Mouse (Mus musculus) heart, embryonic 15.5 days (tissue): ENCODE results near the gene Zc3hav1. TPM values are rescaled to one million over a fixed set of nuclear protein-coding genes. Genes with fewer than 3 reads are reported as not detected.

Experiments
- ATAC-seq: fragments of 200-750 bp; cut with Nextera tagmentation; replicated peaks from 2 replicates; pipeline ENCODE4 v1.8.0; 2017; ENCODE audit warnings: low read depth, moderate TSS enrichment; ENCODE audit not compliant: insufficient number of reproducible peaks, insufficient read depth, low FRiP score
- H3K27ac ChIP-seq: fragments of 300-500 bp; sonication (generic); 2 replicates; pipeline ENCODE4 v1.5.1; 2015; ENCODE audit warnings: mild to moderate bottlenecking, inconsistent platforms
- H3K27me3 ChIP-seq: fragments of 300-500 bp; sonication (generic); 2 replicates; pipeline ENCODE4 v1.6.1; 2015; ENCODE audit warnings: inconsistent platforms
- H3K36me3 ChIP-seq: fragments of 300-500 bp; sonication (generic); 2 replicates; pipeline ENCODE4 v1.6.1; 2015; ENCODE audit warnings: mild to moderate bottlenecking, inconsistent platforms
- H3K4me1 ChIP-seq: fragments of 300-500 bp; sonication (generic); replicated peaks from 2 replicates; pipeline ENCODE4 v1.6.1; 2015; ENCODE audit warnings: inconsistent platforms
- H3K4me2 ChIP-seq: fragments of 300-500 bp; sonication (generic); 2 replicates; pipeline ENCODE4 v1.6.1; 2015; ENCODE audit warnings: inconsistent platforms, mild to moderate bottlenecking, moderate library complexity
- H3K4me3 ChIP-seq: fragments of 300-500 bp; sonication (generic); 2 replicates; pipeline ENCODE4 v1.5.1; 2015; ENCODE audit warnings: mild to moderate bottlenecking, inconsistent platforms
- H3K9ac ChIP-seq: fragments of 300-500 bp; sonication (generic); 2 replicates; pipeline ENCODE4 v1.6.1; 2015; ENCODE audit warnings: mild to moderate bottlenecking, inconsistent platforms
- H3K9me3 ChIP-seq: fragments of 300-500 bp; sonication (generic); replicated peaks from 2 replicates; pipeline ENCODE4 v1.6.1; 2016; ENCODE audit warnings: inconsistent platforms
- WGBS: fragments of 180-500 bp; shearing (Covaris S2); methylation state at CpG from one replicate; pipeline ENCODE4 v1.1.7; 2015; ENCODE audit warnings: mixed read lengths; 5-methylcytosine and 5-hydroxymethylcytosine counted together
- polyA plus RNA-seq: library from polyadenylated mRNA; unstranded; fragments of >200 nt; fragmentation: Nextera tagmentation; extraction: Ambion mirVana; gene quantifications from 2 replicates; pipeline ENCODE4 v1.2.1, GENCODE M21; 2015

Zc3hav1 gene
- polyA plus RNA-seq, 1 experiment from 2014 or later: 7.8 TPM

GRCm38 (mm10) chr6:38349806-38350205, 4.6 kb downstream of the Zc3hav1 start:
- Histone ChIP-seq H3K27ac (no peak overlapping the region), H3K27me3 (peaks cover 3% of the 10 kb centered on the region; the same call in 1 of the 2 replicates), H3K4me2 (no peak overlapping the region), H3K9me3 (no peaks in the 10 kb centered on the region), H3K4me1 (peaks cover 14% of the 10 kb centered on the region), H3K36me3 (no peaks in the 10 kb centered on the region), H3K9ac (no peak overlapping the region), H3K4me3 (no peak overlapping the region)
- WGBS: 75% methylated on average over 9 of the region's 9 CpGs
- no peak for ATAC-seq

GRCm38 (mm10) chr6:38348811-38349453, 5.5 kb downstream of the Zc3hav1 start:
- no peak for ATAC-seq
- Histone ChIP-seq H3K27ac (no peak overlapping the region), H3K4me2 (no peak overlapping the region), H3K9ac (no peak overlapping the region), H3K27me3 (peaks cover 3% of the 10 kb centered on the region; the same call in 1 of the 2 replicates), H3K36me3 (no peaks in the 10 kb centered on the region), H3K9me3 (no peaks in the 10 kb centered on the region), H3K4me1 (peaks cover 14% of the 10 kb centered on the region), H3K4me3 (no peak overlapping the region)
- 90% methylated on average over 6 of the region's 6 CpGs for WGBS

DNA sequence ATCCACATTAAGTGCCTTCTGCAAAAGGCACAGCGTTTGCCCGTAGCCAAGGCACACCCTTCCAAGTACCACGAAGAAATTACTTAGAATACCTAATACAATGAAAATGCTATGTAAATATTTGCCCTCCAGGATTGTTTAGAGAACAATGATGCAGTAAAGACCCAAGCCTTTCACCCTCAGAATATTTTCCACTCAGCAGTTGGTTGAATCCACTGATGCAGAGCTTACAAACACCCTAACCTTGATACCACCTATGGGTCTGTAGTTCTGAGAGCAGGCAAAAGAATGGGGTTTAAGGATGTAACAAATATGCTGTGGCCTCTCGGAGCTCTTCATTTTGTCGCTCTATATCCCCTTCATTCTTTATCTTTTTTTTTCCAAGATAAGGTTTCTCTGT, 6.5 kb downstream of the Zc3hav1 start:
- no peaks in the 10 kb centered on the region for H3K36me3 ChIP-seq
- no peaks in the 10 kb centered on the region for H3K9me3 ChIP-seq
- no peak for ATAC-seq
- H3K4me2 ChIP-seq: no peak overlapping the region
- no peak overlapping the region for H3K9ac ChIP-seq
- WGBS: 65% methylated on average over 5 of the region's 5 CpGs
- H3K4me3 ChIP-seq: no peak overlapping the region
- H3K27me3 ChIP-seq: peaks cover 3% of the 10 kb centered on the region; the same call in 1 of the 2 replicates
- peaks cover 15% of the 10 kb centered on the region for H3K4me1 ChIP-seq
- no peak overlapping the region for H3K27ac ChIP-seq

DNA sequence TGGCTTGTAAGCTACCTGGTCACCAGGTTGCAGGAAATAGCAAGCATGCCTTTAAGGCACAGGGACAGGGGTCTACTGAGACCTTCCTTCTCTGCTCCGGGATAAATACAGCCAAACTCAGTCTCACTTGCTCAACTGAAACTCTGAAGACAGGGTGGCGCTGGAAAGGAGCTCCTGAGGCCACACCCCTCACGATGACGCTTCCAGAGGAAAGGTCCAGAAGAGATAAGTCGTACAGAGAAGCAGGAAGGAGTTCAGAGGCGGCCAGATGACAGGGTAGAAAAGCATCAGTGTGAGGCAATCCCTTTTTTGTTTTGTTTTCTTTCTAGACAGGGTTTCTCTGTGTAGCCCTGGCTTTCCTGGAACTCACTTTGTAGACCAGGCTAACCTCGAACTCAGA, 8.6 kb downstream of the Zc3hav1 start:
- Histone ChIP-seq H3K9me3 (no peaks in the 10 kb centered on the region), H3K4me2 (no peak overlapping the region), H3K9ac (no peak overlapping the region), H3K27ac (no peak overlapping the region), H3K36me3 (no peaks in the 10 kb centered on the region), H3K4me1 (peaks cover 23% of the 10 kb centered on the region), H3K27me3 (no peaks in the 10 kb centered on the region), H3K4me3 (no peak overlapping the region)
- no peak; the same call in 1 of the 2 replicates for ATAC-seq
- WGBS: 27% methylated on average over 7 of the region's 7 CpGs

DNA sequence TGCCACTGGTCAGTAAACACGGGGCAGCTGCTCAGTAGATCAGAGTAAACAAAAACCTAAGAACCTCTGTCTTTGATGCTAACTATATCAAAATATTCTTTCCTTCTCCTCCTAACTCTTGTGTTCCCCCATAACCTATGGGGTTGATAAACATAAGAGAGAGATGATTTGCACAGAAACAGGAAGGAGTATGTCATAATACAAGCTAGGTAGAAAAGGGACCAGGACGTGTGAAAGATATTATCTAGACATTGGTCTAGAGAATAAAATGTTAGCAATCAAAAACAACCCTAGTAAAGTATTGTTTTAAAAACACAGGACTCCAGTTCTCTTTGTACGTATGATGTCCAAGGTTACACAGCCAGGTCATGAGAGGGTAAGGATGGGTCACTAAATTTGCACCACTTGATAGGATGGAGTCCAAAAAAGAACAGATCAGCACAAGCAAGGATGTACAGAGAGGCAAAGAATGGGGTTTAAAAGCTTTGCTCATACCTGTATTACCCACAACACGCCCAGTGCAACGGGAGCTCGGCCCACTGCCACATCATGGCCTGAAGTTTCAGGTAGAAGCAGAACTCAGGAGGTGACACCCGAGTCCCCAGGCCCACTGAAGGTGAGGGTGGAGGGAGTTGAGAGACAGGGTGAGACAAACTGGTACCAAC, 10.3 kb downstream of the Zc3hav1 start:
- no peak overlapping the region for H3K4me2 ChIP-seq

GRCm38 (mm10) chr6:38343581-38343980, 10.8 kb downstream of the Zc3hav1 start:
- 42% methylated on average over 3 of the region's 3 CpGs for WGBS
- H3K4me3 ChIP-seq: no peak overlapping the region

More for the DNA sequence above, 10.3 kb downstream of the Zc3hav1 start:
- no peak for ATAC-seq
- Histone ChIP-seq H3K27me3 (no peaks in the 10 kb centered on the region), H3K9me3 (no peaks in the 10 kb centered on the region), H3K4me1 (peaks cover 23% of the 10 kb centered on the region), H3K9ac (no peak overlapping the region), H3K27ac (no peak overlapping the region), H3K4me3 (no peak overlapping the region), H3K36me3 (no peaks in the 10 kb centered on the region)
- 79% methylated on average over 7 of the region's 7 CpGs for WGBS

GRCm38 (mm10) chr6:38342666-38342992, 11.8 kb downstream of the Zc3hav1 start:
- ATAC-seq: no peak
- WGBS: 41% methylated on average over 8 of the region's 8 CpGs
- Histone ChIP-seq H3K27ac (no peak overlapping the region), H3K27me3 (no peaks in the 10 kb centered on the region), H3K4me2 (peak overlapping the region; percentile 45), H3K9ac (no peak overlapping the region), H3K4me1 (peaks cover 23% of the 10 kb centered on the region), H3K36me3 (no peaks in the 10 kb centered on the region), H3K4me3 (no peak overlapping the region), H3K9me3 (no peaks in the 10 kb centered on the region)

More at GRCm38 (mm10) chr6:38343581-38343980, 10.8 kb downstream of the Zc3hav1 start:
- H3K9ac ChIP-seq: no peak overlapping the region
- H3K27ac ChIP-seq: no peak overlapping the region
- no peaks in the 10 kb centered on the region for H3K9me3 ChIP-seq
- no peaks in the 10 kb centered on the region for H3K27me3 ChIP-seq
- no peak overlapping the region for H3K4me2 ChIP-seq
- H3K4me1 ChIP-seq: peaks cover 23% of the 10 kb centered on the region
- H3K36me3 ChIP-seq: no peaks in the 10 kb centered on the region
- ATAC-seq: no peak

GRCm38 (mm10) chr6:38341751-38342665, 12.4 kb downstream of the Zc3hav1 start:
- Histone ChIP-seq H3K9me3 (no peaks in the 10 kb centered on the region), H3K4me1 (peaks cover 23% of the 10 kb centered on the region), H3K27me3 (no peaks in the 10 kb centered on the region), H3K27ac (no peak overlapping the region), H3K4me3 (peak overlapping the region; percentile 14; the same call in 1 of the 2 replicates), H3K4me2 (peak overlapping the region; percentile 45), H3K9ac (no peak overlapping the region), H3K36me3 (no peaks in the 10 kb centered on the region)
- WGBS: 20% methylated on average over 11 of the region's 11 CpGs
- no peak; the same call in 1 of the 2 replicates for ATAC-seq

DNA sequence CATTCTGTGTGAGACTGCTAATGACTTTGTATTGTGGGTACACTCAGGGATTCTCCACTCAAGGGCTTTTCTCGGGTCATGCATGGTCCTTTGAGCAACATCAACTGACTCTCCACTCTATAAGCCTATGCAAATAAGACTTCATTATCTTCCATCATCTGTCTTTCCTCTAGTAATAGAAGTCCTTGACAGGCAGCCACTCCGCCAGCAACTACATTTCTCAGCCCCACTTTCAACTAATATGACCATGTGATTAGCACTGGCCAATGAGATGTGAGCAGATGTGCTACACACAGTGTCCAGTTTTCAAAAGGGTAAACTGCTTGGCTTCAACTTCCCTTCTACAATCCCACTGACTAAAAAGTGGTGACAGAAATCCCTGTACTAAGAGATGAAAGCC, 15.3 kb downstream of the Zc3hav1 start:
- no peak overlapping the region for H3K9ac ChIP-seq
- H3K27ac ChIP-seq: no peak overlapping the region
- no peak for ATAC-seq
- WGBS: 69% methylated on average over 2 of the region's 2 CpGs
- H3K4me3 ChIP-seq: no peak overlapping the region
- peaks cover 20% of the 10 kb centered on the region for H3K4me1 ChIP-seq
- no peaks in the 10 kb centered on the region for H3K27me3 ChIP-seq
- no peak overlapping the region for H3K4me2 ChIP-seq
- peaks cover 4% of the 10 kb centered on the region; the same call in 1 of the 2 replicates for H3K36me3 ChIP-seq
- no peaks in the 10 kb centered on the region for H3K9me3 ChIP-seq

DNA sequence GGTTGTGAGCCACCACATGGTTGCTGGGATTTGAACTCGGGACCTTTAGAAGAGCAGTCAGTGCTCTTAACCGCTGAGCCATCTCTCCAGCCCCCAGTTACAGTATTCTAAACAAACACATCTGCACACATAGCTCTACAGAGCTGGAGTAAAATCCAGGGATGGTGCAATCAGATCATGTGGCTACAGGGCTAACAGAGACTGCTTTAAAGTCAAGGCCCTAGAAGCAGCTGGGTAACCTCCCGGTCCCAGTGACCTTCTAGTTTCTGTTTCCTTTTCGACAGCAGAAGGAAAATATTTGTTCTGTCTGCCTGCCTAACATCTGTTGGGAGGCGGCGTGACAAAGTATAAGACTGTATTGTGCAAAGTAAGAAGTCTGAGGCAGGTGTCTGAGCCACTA, 16.5 kb downstream of the Zc3hav1 start:
- no peak for ATAC-seq
- no peak overlapping the region for H3K4me3 ChIP-seq
- H3K27me3 ChIP-seq: no peaks in the 10 kb centered on the region
- WGBS: 81% methylated on average over 6 of the region's 6 CpGs
- peaks cover 12% of the 10 kb centered on the region for H3K4me1 ChIP-seq
- no peak overlapping the region for H3K4me2 ChIP-seq
- H3K9ac ChIP-seq: no peak overlapping the region
- no peak overlapping the region for H3K27ac ChIP-seq
- H3K9me3 ChIP-seq: no peaks in the 10 kb centered on the region
- peaks cover 4% of the 10 kb centered on the region; the same call in 1 of the 2 replicates for H3K36me3 ChIP-seq

DNA sequence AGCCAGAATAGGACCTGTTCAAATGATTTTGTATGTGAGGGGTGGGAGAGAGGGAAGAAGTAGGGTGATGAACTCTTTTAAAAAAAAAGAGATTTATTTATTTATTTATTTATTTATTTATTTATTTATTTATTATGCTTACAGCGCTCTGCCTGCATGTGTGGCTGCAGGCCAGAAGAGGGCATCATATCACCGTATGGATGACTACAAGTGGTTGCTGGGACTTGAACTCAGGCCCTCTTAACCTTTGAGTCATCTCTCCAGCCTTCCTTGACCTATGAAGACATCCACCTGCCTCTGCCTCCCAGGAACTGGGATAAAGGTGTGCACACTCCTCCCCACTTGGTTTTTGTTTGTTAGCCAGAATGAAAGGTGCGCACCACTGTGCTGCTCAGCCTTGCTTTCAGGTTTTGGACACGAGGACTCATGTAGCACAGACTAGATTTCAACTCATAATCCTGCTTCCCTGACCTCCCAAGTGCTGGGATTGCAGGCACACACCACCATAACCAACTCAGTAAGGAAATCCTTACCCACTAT, 17.2 kb downstream of the Zc3hav1 start:
- Histone ChIP-seq H3K9me3 (no peaks in the 10 kb centered on the region), H3K4me2 (no peak overlapping the region), H3K36me3 (peaks cover 4% of the 10 kb centered on the region; the same call in 1 of the 2 replicates), H3K4me3 (no peak overlapping the region), H3K27me3 (no peaks in the 10 kb centered on the region), H3K9ac (no peak overlapping the region), H3K27ac (no peak overlapping the region), H3K4me1 (peaks cover 8% of the 10 kb centered on the region)
- ATAC-seq: no peak
- 85% methylated on average over 4 of the region's 4 CpGs for WGBS
